Mouse (Mus musculus) MEL (cell line): ENCODE measurements around the gene Klhdc4. TPM values are rescaled to one million over a fixed set of nuclear protein-coding genes. Genes with fewer than 3 reads are reported as not detected.

Experiments used
- DNase-seq: peaks from one replicate; pipeline ENCODE4 v3.0.0; 2011; ENCODE audit warnings: low read depth, low spot score
- H3K27ac ChIP-seq: 2 replicates; pipeline ENCODE4 v1.5.1; 2012; ENCODE audit warnings: low read depth, mild to moderate bottlenecking, control low read depth, low read length, moderate library complexity; ENCODE audit not compliant: control insufficient read depth
- H3K27me3 ChIP-seq, 2 experiments: fragments of 150-350 bp in 1 of 2; sonication (generic) in 1 of 2; 2 replicates each; pipeline ENCODE4 v1.6.1; 2012; ENCODE audit warnings: low read length in 2 of 2, mild to moderate bottlenecking in 2 of 2, improper control_type of control experiment in 1 of 2, moderate library complexity in 1 of 2; ENCODE audit not compliant: insufficient read depth in 2 of 2, control insufficient read depth in 1 of 2
- H3K36me3 ChIP-seq, 2 experiments: 2 replicates each; pipeline ENCODE4 v1.6.1; 2012 to 2014; ENCODE audit warnings: low read length in 2 of 2, improper control_type of control experiment in 1 of 2, inconsistent platforms in 1 of 2, mild to moderate bottlenecking in 1 of 2; ENCODE audit not compliant: insufficient read depth in 2 of 2, control insufficient read depth in 1 of 2
- H3K4me1 ChIP-seq, 2 experiments: fragments of 150-350 bp in 1 of 2; sonication (generic) in 1 of 2; 2 replicates each; pipeline ENCODE4 v1.6.1; 2012; ENCODE audit warnings: low read length in 2 of 2, improper control_type of control experiment in 1 of 2, mild to moderate bottlenecking in 1 of 2; ENCODE audit not compliant: insufficient read depth in 2 of 2, control insufficient read depth in 1 of 2
- H3K4me3 ChIP-seq, 2 experiments: fragments of 150-350 bp in 1 of 2; sonication (generic) in 1 of 2; 2 replicates each; pipeline ENCODE4 v1.5.1; 2012; ENCODE audit warnings: low read depth in 2 of 2, low read length in 2 of 2, mild to moderate bottlenecking in 2 of 2, moderate library complexity in 2 of 2, control low read depth in 1 of 2, improper control_type of control experiment in 1 of 2; ENCODE audit not compliant: control insufficient read depth in 1 of 2, insufficient read depth in 1 of 2
- H3K79me2 ChIP-seq: 2 replicates; pipeline ENCODE4 v1.6.1; 2012; ENCODE audit warnings: mild to moderate bottlenecking, low read length, moderate library complexity; ENCODE audit not compliant: control insufficient read depth, poor library complexity, insufficient read depth
- H3K9ac ChIP-seq: 2 replicates; pipeline ENCODE4 v1.6.1; 2012; ENCODE audit warnings: low read depth, mild to moderate bottlenecking, control low read depth, low read length, moderate library complexity; ENCODE audit not compliant: control insufficient read depth, poor library complexity, severe bottlenecking
- H3K9me3 ChIP-seq: fragments of 150-350 bp; sonication (generic); replicated peaks from 2 replicates; pipeline ENCODE4 v1.6.1; 2012; ENCODE audit warnings: mild to moderate bottlenecking, low read length, improper control_type of control experiment, moderate library complexity; ENCODE audit not compliant: insufficient read depth
- BHLHE40 ChIP-seq: IDR thresholded peaks from 2 replicates; pipeline ENCODE4 v1.6.1; 2012; ENCODE audit warnings: low read depth, mild to moderate bottlenecking, inconsistent platforms, low read length, improper control_type of control experiment, borderline replicate concordance
- CHD1 ChIP-seq: IDR thresholded peaks from 2 replicates; pipeline ENCODE4 v1.6.1; 2012; ENCODE audit warnings: low read depth, mild to moderate bottlenecking, inconsistent platforms, low read length, improper control_type of control experiment
- CTCF ChIP-seq, 3 experiments: IDR thresholded peaks in 2 of 3; conservative IDR thresholded peaks in 1 of 3; 2 replicates each; pipeline ENCODE4 v1.5.1; 2011 to 2012; ENCODE audit warnings: low read length in 3 of 3, low read depth in 2 of 3, mild to moderate bottlenecking in 2 of 3, improper control_type of control experiment in 1 of 3, inconsistent platforms in 1 of 3, mixed read lengths in 1 of 3, moderate library complexity in 1 of 3; ENCODE audit not compliant: control insufficient read depth in 1 of 3, insufficient read depth in 1 of 3, poor library complexity in 1 of 3, severe bottlenecking in 1 of 3
- ELF1 ChIP-seq: IDR thresholded peaks from 2 replicates; pipeline ENCODE4 v1.6.1; 2014; ENCODE audit warnings: low read depth, mild to moderate bottlenecking, inconsistent platforms, low read length, improper control_type of control experiment, moderate library complexity
- EP300 ChIP-seq, 2 experiments: IDR thresholded peaks; 2 replicates each; pipeline ENCODE4 v1.6.1; 2011; ENCODE audit warnings: improper control_type of control experiment in 2 of 2, low read length in 2 of 2, low read depth in 1 of 2, mild to moderate bottlenecking in 1 of 2
- ETS1 ChIP-seq: IDR thresholded peaks from 2 replicates; pipeline ENCODE4 v1.6.1; 2012; ENCODE audit warnings: low read depth, mild to moderate bottlenecking, inconsistent platforms, low read length, improper control_type of control experiment, moderate library complexity
- GATA1 ChIP-seq: IDR thresholded peaks from 2 replicates; pipeline ENCODE4 v1.6.1; 2011; ENCODE audit warnings: low read depth, low read length, improper control_type of control experiment
- HCFC1 ChIP-seq: IDR thresholded peaks from 2 replicates; pipeline ENCODE4 v1.6.1; 2012; ENCODE audit warnings: low read depth, mild to moderate bottlenecking, inconsistent platforms, low read length, improper control_type of control experiment, moderate library complexity
- KAT2A ChIP-seq: conservative IDR thresholded peaks from 2 replicates; pipeline ENCODE4 v1.6.1; 2012; ENCODE audit warnings: low read depth, low read length, improper control_type of control experiment, inconsistent platforms
- MAFK ChIP-seq: IDR thresholded peaks from 2 replicates; pipeline ENCODE4 v1.6.1; 2011; ENCODE audit warnings: low read depth, mild to moderate bottlenecking, low read length, improper control_type of control experiment, borderline replicate concordance
- MXI1 ChIP-seq: IDR thresholded peaks from 2 replicates; pipeline ENCODE4 v1.6.1; 2011; ENCODE audit warnings: mild to moderate bottlenecking, low read depth, low read length, improper control_type of control experiment
- MYB ChIP-seq: IDR thresholded peaks from 2 replicates; pipeline ENCODE4 v1.6.1; 2011; ENCODE audit warnings: mild to moderate bottlenecking, low read depth, low read length, improper control_type of control experiment
- NRF1 ChIP-seq: IDR thresholded peaks from 2 replicates; pipeline ENCODE4 v1.6.1; 2014; ENCODE audit warnings: low read depth, mild to moderate bottlenecking, inconsistent platforms, low read length, improper control_type of control experiment, moderate library complexity; ENCODE audit not compliant: poor library complexity, insufficient read depth, severe bottlenecking
- POLR2A ChIP-seq, 2 experiments: IDR thresholded peaks; 2 replicates each; pipeline ENCODE4 v1.6.1; 2011 to 2012; ENCODE audit warnings: low read length in 2 of 2, mild to moderate bottlenecking in 2 of 2, control low read depth in 1 of 2, improper control_type of control experiment in 1 of 2, low read depth in 1 of 2, moderate library complexity in 1 of 2; ENCODE audit not compliant: control insufficient read depth in 1 of 2, insufficient read depth in 1 of 2, poor library complexity in 1 of 2
- POLR2AphosphoS2 ChIP-seq: IDR thresholded peaks from 2 replicates; pipeline ENCODE4 v1.6.1; 2011; ENCODE audit warnings: low read length, improper control_type of control experiment
- RAD21 ChIP-seq: IDR thresholded peaks from 2 replicates; pipeline ENCODE4 v1.6.1; 2011; ENCODE audit warnings: mild to moderate bottlenecking, low read depth, low read length, improper control_type of control experiment
- SMC3 ChIP-seq: IDR thresholded peaks from 2 replicates; pipeline ENCODE4 v1.6.1; 2011; ENCODE audit warnings: low read depth, low read length, improper control_type of control experiment
- USF1 ChIP-seq: IDR thresholded peaks from 2 replicates; pipeline ENCODE4 v1.6.1; 2014; ENCODE audit warnings: low read depth, mild to moderate bottlenecking, inconsistent platforms, low read length, improper control_type of control experiment, moderate library complexity
- USF2 ChIP-seq, 2 experiments: IDR thresholded peaks; 2 replicates each; pipeline ENCODE4 v1.6.1; 2011 to 2012; ENCODE audit warnings: improper control_type of control experiment in 2 of 2, low read length in 2 of 2, borderline replicate concordance in 1 of 2, inconsistent platforms in 1 of 2, low read depth in 1 of 2, mild to moderate bottlenecking in 1 of 2; ENCODE audit not compliant: insufficient read depth in 1 of 2
- ZKSCAN1 ChIP-seq: IDR thresholded peaks from 2 replicates; pipeline ENCODE4 v1.6.1; 2012; ENCODE audit warnings: low read depth, mild to moderate bottlenecking, inconsistent platforms, low read length, improper control_type of control experiment, moderate library complexity
- ZMIZ1 ChIP-seq: IDR thresholded peaks from 2 replicates; pipeline ENCODE4 v1.6.1; 2012; ENCODE audit warnings: low read depth, mild to moderate bottlenecking, inconsistent platforms, low read length, improper control_type of control experiment, moderate library complexity
- polyA plus RNA-seq, 2 experiments: library from polyadenylated mRNA; stranded (reverse) in 1 of 2; unstranded in 1 of 2; fragments of >175 nt in 1 of 2; fragments of >200 nt in 1 of 2; gene quantifications; 2 replicates each; pipeline versions ENCODE4 v1.2.1 to v1.2.4; 2012; ENCODE audit warnings: low replicate concordance in 2 of 2, low read depth in 1 of 2; ENCODE audit not compliant: insufficient read length in 2 of 2, insufficient read depth in 1 of 2, missing spikeins in 1 of 2
- total RNA-seq: library from RNA; depleted of rRNA; stranded (reverse); fragments of 300-350 nt; gene quantifications from 2 replicates; pipeline ENCODE4 v1.2.3, GENCODE M21; 2012

Klhdc4 gene
- total and polyA plus RNA-seq, 3 experiments = 49.8 to 65.2 TPM; not detected in 1

- Histone ChIP-seq H3K9me3 (no peaks in the 10 kb centered on the region), H3K9ac (no peak overlapping the region), H3K79me2 (no peaks in the 10 kb centered on the region), H3K4me3 (no peak overlapping the region), H3K27me3 (no peaks in the 10 kb centered on the region), H3K4me1 (no peaks in the 10 kb centered on the region), H3K27ac (no peak overlapping the region), H3K36me3 (peaks cover 0 to 2% of the 10 kb centered on the region in 2 experiments; a peak in 2 of 4 replicates)
- TF ChIP-seq GATA1 (no peak), MYB (no peak), NRF1 (no peak), RAD21 (no peak), EP300 (IDR thresholded peaks at IDR 0.05; ENCODE audit: low read depth in 1 of 2, low read length in 2 of 2) (no peak), HCFC1 (no peak), SMC3 (no peak), POLR2A (IDR thresholded peaks at IDR 0.05; ENCODE audit: control insufficient read depth in 1 of 2, insufficient read depth in 1 of 2, low read depth in 1 of 2, low read length in 2 of 2, poor library complexity in 1 of 2) (no peak), ZKSCAN1 (no peak), ETS1 (no peak), MXI1 (no peak), CHD1 (no peak), USF1 (no peak), CTCF (IDR thresholded peaks at IDR 0.05 in 2 of 3, conservative IDR thresholded peaks at IDR 0.05 in 1 of 3; ENCODE audit: control insufficient read depth in 1 of 3, insufficient read depth in 1 of 3, low read depth in 2 of 3, low read length in 3 of 3, poor library complexity in 1 of 3, severe bottlenecking in 1 of 3) (no peak), POLR2AphosphoS2 (no peak), USF2 (IDR thresholded peaks at IDR 0.05; ENCODE audit: borderline replicate concordance in 1 of 2, insufficient read depth in 1 of 2, low read depth in 1 of 2, low read length in 2 of 2) (no peak)
- no peak for DNase-seq
Measured at GRCm38 (mm10) chr8:121811931-121812570, 17.3 kb downstream of the Klhdc4 start.

DNA sequence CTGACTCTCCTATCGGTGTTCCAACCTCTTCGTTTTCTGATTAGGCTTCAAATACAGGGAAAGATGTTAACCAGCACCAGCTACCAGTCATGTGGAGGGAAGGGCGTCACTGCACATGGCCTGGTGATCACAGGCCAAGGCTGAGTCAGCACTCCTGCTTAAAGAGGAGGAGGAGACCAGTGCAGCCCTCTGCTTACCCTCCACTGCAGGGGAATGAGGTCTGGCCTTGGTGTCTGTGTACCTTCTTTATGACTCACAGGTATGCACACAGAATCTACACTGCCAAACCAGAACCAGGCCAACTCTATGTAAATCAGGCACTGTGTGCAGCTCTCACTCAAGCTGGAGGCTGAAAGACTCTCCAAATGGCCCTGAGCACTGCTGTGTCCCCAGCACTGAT, 17.9 kb downstream of the Klhdc4 start:
- Histone ChIP-seq H3K27ac (no peak overlapping the region), H3K9me3 (no peaks in the 10 kb centered on the region), H3K79me2 (no peaks in the 10 kb centered on the region), H3K9ac (no peak overlapping the region), H3K4me3 (no peak overlapping the region), H3K36me3 (peaks cover 0 to 2% of the 10 kb centered on the region in 2 experiments; a peak in 2 of 4 replicates), H3K4me1 (no peaks in the 10 kb centered on the region), H3K27me3 (no peaks in the 10 kb centered on the region)
- TF ChIP-seq MAFK = no peak
- no peak for TF ChIP-seq ELF1
- no peak for TF ChIP-seq POLR2AphosphoS2
- no peak for TF ChIP-seq BHLHE40
- TF ChIP-seq CTCF (IDR thresholded peaks at IDR 0.05 in 2 of 3, conservative IDR thresholded peaks at IDR 0.05 in 1 of 3; ENCODE audit: control insufficient read depth in 1 of 3, insufficient read depth in 1 of 3, low read depth in 2 of 3, low read length in 3 of 3, poor library complexity in 1 of 3, severe bottlenecking in 1 of 3) = no peak
- no peak for TF ChIP-seq ZMIZ1
- no peak for TF ChIP-seq USF2 (IDR thresholded peaks at IDR 0.05; ENCODE audit: borderline replicate concordance in 1 of 2, insufficient read depth in 1 of 2, low read depth in 1 of 2, low read length in 2 of 2)
- TF ChIP-seq POLR2A (IDR thresholded peaks at IDR 0.05; ENCODE audit: control insufficient read depth in 1 of 2, insufficient read depth in 1 of 2, low read depth in 1 of 2, low read length in 2 of 2, poor library complexity in 1 of 2) = no peak
- TF ChIP-seq KAT2A = no peak
- DNase-seq = no peak
